Mouse (Mus musculus) thymus, postnatal 4 days (tissue): Measurements from ENCODE around the gene Cnbd2.
A peak's percentile ranks its signal among the peaks of the same experiment; 100 is the strongest.
"Not testable (repeated sequence)": the region's sequence is repeated elsewhere in the genome, so short reads cannot be mapped to it uniquely, and the experiment has no call there.

Source experiments
- DNase-seq: peaks from one replicate; pipeline ENCODE4 v3.0.0; 2021

Gene Cnbd2

DNA sequence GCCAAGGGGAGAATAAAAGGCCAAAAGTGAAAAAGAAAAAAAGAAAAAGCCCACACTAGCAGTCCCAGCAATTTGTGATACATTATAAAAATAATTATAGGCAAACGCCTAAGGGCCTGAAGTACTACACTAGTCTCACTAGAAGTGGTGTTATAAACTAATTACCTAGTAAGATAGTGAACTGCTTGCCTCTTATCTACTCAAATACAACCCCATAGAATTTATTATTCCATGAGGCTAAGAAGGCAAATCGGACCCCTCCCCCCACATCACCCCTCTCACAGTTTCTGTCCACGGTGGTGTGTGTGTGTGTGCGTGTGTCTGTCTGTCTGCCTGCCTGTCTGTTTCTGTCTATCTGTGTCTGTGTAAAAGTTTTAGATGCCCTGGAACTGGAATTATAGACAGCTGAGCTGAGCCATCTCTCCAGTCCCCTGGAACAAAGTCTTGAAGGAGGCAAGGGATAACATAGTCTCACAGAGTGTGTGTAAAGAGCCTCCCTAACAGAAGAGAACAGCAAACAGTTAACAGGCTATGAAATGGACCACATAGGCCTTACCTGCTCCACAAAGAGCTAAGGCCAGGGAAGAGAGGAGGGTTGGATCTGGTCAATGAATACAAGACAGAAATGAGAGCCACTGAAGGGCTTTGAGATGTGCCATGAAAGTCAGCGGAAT, 81.2 kb downstream of the Cnbd2 start:
- peak; percentile 18 for DNase-seq

DNA sequence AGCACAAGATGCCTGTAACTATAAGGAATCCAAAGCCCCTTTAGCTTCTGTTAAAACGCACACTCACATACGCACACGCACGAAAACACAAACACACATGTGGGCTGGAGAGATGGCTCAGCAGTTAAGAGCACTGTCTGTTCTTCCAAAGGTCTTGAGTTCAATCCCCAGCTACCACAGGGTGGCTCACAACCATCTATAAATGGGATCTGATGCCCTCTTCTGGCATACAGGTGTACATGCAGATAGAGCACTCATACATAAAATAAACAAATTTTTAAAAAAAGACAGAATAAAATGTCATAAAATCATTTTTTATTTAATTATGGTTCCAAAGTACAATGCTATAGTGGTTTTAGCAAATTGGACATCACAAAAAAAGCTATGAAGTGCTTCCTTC, 82.2 kb downstream of the Cnbd2 start:
- DNase-seq, result no peak

DNA sequence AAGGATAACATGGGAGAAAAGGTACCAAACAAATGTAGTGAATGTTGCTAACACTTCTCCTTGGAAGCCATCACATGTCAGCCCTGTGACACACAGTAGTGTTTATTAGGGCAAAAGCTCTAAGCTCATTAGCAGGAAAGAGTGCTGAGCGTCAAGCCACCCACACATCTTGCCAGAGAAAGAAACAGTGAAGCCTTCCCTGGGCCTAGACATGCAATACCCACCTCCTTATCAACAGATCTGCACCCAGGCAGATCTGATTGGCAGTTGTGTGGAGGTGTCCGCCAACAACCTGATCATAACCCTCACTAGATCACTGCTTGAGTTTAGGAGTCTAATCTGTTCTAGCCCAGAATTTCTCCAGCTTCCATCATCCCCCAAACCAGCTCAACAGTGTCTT, 84.0 kb downstream of the Cnbd2 start:
- DNase-seq, result no peak

GRCm38 (mm10) chr2:156397988-156398387, 85.9 kb downstream of the Cnbd2 start:
- DNase-seq, result no peak

DNA sequence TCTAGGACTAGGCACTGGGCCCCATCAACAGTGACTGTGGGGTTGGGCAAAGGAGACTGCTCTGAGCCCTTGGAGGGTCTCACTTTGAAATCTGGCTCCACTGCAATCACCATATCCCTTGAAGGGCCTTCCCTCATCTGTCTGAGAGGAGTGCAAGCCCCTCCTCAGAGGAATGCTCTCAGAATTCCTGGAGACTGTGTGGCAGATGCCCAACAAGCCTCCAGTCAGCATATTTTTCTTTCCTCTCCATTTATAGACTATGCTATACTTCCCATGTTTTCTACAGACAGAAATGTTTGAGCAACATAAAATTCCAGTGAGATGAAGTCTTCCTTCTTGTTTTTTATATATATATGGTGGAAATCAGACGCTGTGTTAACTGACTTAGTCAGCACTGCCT, 87.4 kb downstream of the Cnbd2 start:
- no peak for DNase-seq

- DNase-seq, result peak; percentile 80
Observed at GRCm38 (mm10) chr2:156401331-156401730, 89.2 kb downstream of the Cnbd2 start.

DNA sequence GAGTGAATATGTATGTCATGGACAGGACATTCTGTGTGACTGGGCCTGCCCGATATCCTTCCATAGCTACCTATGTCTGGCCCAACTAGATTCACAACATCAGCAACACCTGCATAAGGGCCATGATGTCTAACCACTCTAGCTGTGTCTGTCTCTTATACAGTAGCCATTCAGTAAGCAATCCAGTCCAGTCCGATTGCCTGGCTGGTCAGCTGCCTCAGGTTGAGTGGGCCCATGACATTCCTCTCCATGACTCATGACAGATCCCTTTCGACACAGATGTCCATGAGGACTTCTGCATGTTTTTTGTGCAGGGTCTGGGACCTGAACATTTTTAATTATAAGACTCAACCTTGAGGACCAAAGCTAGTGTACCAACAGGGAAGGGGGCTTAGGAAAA, 89.9 kb downstream of the Cnbd2 start:
- DNase-seq, result no peak

DNA sequence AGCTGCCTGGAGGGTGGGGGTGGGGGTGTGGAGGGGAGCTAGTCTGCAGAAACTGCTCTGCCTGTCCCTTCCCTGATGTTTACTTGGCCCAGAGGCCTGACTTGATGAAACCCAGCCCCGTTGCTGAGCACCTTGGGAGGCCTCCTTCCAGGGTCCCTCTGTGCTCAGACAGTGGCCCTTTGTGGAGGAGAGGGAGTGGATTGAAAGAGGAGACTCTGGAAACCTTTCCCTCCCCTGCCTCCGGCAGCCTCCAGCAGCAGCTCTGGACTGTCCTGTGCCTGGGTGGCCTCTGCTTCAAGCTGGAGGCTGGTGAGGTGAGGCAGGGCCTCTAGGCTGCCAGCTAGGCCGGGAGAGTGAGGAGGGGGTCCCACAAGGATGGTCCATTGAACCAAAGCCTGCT, 94.9 kb downstream of the Cnbd2 start:
- no peak for DNase-seq

DNA sequence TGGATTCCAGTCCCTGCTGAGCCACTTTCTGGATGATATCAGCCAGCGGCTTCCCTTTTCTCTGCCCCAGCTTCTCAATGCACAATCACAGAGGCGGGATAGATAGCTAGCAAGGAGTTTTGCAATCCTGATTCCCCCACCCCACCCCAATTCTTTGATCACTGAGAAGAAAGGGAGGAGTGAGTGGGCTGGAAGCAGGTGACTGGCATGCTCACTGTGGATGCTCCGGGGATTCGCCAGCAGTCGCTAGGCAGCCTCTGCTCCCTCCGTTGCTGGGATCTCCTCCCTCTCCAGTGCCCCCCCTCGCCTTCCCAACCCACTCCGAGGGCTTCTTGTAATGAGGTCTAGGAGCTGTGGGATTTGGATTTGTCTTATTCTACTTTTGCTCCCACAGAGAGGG, 96.1 kb downstream of the Cnbd2 start:
- no peak for DNase-seq

DNA sequence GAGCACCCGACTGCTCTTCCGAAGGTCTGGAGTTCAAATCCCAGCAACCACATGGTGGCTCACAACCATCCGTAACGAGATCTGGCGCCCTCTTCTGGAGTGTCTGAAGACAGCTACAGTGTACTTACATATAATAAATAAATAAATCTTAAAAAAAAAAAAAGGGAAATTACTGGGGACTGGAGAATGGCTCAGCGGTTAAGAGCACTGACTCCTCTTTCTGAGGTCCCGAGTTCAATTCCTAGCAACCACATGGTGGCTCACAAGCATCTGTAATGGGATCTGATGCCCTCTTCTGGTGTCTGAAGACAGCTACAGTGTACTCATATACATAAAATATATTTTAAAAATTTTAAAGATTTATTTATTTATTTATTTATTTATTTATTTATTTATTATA, 99.2 kb downstream of the Cnbd2 start:
- not testable (repeated sequence) for DNase-seq

GRCm38 (mm10) chr2:156414996-156415395, 102.9 kb downstream of the Cnbd2 start:
- no peak for DNase-seq

DNA sequence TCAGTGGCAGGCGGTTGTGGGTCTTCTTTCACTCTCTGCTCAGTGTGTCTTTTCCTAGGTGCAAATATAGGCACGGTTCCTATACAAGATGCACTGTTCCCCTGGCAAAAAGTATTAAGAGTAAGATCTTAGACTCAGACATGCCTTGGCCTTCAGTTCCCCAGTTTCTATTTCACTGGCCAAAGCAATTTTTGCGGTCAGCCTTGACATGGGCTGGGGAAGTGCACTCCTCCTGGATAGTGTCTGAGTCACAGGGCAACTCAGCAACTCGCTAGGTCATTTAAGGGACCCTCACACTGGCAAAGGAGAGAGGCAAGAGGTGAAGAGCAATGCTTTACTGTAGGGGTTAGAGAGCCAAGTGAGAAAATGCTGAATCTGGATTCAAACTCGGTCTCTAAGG, 103.6 kb downstream of the Cnbd2 start:
- DNase-seq, result no peak

GRCm38 (mm10) chr2:156417194-156417593, 105.1 kb downstream of the Cnbd2 start:
- no peak for DNase-seq

DNA sequence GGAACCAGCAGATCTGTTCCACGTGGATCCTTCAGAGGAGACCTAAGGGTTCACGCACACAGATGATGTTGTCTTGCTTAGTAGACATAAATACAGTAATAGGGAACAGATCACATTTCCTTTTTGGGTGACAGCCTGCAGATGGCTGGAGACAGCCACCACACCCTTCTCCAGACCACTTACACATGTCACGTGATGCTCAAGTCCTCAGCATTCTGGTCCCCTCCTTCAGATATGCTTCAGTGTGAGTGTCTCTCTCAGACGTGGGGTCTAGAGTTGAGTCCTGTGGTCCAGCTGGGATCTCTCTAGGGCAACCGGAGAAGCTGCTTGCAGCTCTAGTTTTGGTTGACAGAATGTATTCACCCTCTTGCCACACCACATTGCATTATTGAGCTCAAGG, 106.4 kb downstream of the Cnbd2 start:
- no peak for DNase-seq

DNA sequence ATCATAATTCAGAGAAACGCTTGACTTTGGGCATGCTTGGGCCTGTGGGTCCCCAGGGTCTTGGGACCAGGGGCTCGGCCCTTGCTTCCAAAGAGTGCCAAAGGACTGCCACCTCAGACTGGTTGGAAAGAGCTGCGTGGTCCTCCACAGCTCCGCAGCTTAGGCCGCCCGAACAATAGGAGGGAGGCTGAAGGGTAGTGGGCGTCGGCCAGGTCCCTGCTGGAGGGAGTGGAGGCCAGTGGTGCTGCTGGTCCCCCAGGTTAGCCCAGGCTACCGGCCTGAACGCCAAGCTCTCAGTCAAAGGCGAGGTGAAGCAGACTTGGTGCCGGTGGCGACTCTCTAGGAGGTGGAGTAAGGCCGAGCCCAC, 108.2 kb downstream of the Cnbd2 start:
- DNase-seq, result no peak

- DNase-seq, result peak; percentile 60
Observed at GRCm38 (mm10) chr2:156420694-156421380, 108.7 kb downstream of the Cnbd2 start, which contains the start of gene Epb41l1. Gene Epb41l1 (plus strand): TSS chr2:156420909.

DNA sequence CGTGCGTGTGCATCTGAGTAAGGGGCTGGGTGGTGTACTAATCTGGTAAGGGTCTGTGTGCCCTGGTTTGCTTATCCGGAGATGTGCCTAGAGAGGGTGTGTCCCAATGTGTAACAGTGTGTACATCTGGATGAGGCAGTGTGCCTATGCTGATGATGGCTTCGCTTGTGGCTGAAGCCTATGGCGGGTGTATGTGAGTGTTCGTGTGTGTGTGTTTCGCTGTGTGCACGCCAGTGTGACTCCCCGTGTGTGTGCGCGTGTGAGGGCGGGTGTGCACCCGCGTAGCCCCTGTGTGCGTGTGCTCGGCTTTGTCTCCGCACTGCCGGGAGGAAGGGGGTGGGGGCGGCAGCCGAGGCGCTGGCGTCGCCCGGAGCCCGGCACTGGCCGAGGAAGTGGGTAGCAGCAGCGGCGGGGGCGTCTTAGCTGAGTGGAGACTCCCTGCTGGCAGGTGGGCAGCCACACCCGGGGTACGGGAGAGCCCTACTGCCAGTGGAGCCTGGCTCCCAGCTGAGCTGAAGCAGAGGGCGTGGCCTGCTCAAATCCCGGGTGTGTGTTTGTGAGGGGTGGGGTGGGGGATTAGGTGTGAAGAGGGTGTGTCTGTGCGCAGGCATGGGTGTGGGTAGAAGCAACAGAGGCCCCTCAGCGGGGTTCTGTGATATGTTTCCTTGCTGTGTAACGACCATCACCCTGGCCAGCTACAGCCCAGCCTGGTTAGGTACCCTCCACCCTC, 109.4 kb downstream of the Cnbd2 start:
- peak; percentile 70 for DNase-seq

DNA sequence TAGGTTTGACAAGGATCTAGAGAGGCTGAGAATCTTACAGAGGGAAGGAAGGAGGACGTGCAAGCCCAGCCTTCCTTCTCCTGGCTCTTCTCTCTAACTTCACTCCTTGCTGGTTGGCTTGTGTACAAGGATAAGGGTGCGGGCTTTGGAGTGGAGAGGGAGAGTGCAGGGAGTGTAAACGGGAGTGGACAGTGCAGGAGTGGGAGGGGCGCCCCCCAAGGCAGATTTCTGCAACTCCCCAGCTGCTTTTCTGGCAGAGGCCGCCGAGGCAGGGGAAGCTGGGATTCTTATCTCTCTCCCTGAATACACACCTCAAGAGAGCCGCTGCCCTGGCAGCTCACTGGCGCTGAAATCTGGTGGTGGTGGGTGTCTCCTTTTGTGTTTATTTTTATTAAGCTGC, 110.5 kb downstream of the Cnbd2 start:
- DNase-seq, result no peak

GRCm38 (mm10) chr2:156423672-156424071, 111.6 kb downstream of the Cnbd2 start:
- DNase-seq, result no peak
